Mouse (Mus musculus): ENCODE data around the gene Mgea5. TPM values are rescaled to one million over a fixed set of nuclear protein-coding genes. Genes with fewer than 3 reads are reported as not detected.

Gene Mgea5
- polyA plus RNA-seq (2015; fragmentation: Nextera tagmentation; extraction: Ambion mirVana), result 86.8 and 88.0 TPM in 2 replicates

GRCm38 (mm10) chr19:45783181-45783932 lies at the start of gene Mgea5:
Gene Mgea5 (minus strand): TSS chr19:45783837.
- Histone ChIP-seq H3K4me2 (peak within 1 kb of the TSS; percentile 82), H3K27me3 (no peaks in the 10 kb centered on the region), H3K4me1 (replicated peaks) (peaks cover 40% of the 10 kb centered on the region), H3K9me3 (no peaks in the 10 kb centered on the region), H3K4me3 (peak within 1 kb of the TSS; percentile 99), H3K9ac (peak within 1 kb of the TSS; percentile 100), H3K36me3 (peaks cover 13% of the 10 kb centered on the region), H3K27ac (peak within 1 kb of the TSS; percentile 99)
- peak; percentile 98 for ATAC-seq (ENCODE audit: low FRiP score)
- WGBS, result under 1% methylated on average over 53 of the region's 71 CpGs

GRCm38 (mm10) chr19:45830679-45831078 lies 47.0 kb upstream of the Mgea5 start:
- Histone ChIP-seq H3K9ac (no peak overlapping the region; the same call in 1 of the 2 replicates), H3K4me1 (replicated peaks) (peaks cover 8% of the 10 kb centered on the region), H3K27ac (no peak overlapping the region), H3K27me3 (no peaks in the 10 kb centered on the region), H3K36me3 (no peaks in the 10 kb centered on the region), H3K9me3 (no peaks in the 10 kb centered on the region), H3K4me3 (no peak overlapping the region), H3K4me2 (no peak overlapping the region)
- no peak for ATAC-seq (ENCODE audit: low FRiP score)
- WGBS, result 63% methylated on average over 2 of the region's 2 CpGs

GRCm38 (mm10) chr19:45827736-45828135 lies 44.1 kb upstream of the Mgea5 start:
- H3K4me3 ChIP-seq, result no peak overlapping the region
- H3K4me2 ChIP-seq, result no peak overlapping the region
- ATAC-seq (ENCODE audit: low FRiP score), result no peak
- no peaks in the 10 kb centered on the region for H3K4me1 ChIP-seq (replicated peaks)
- no peak overlapping the region for H3K27ac ChIP-seq
- H3K36me3 ChIP-seq, result no peaks in the 10 kb centered on the region
- no peak overlapping the region for H3K9ac ChIP-seq
- H3K9me3 ChIP-seq, result no peaks in the 10 kb centered on the region
- H3K27me3 ChIP-seq, result no peaks in the 10 kb centered on the region
- WGBS, result 99% methylated on average over 3 of the region's 3 CpGs

- H3K27me3 ChIP-seq, result no peaks in the 10 kb centered on the region
- no peaks in the 10 kb centered on the region for H3K4me1 ChIP-seq (replicated peaks)
- no peak overlapping the region for H3K27ac ChIP-seq
- 90% methylated on average over 5 of the region's 5 CpGs for WGBS
- no peak overlapping the region for H3K4me3 ChIP-seq
- ATAC-seq (ENCODE audit: low FRiP score), result no peak
- H3K9me3 ChIP-seq, result no peaks in the 10 kb centered on the region
- H3K9ac ChIP-seq, result no peak overlapping the region
- H3K4me2 ChIP-seq, result no peak overlapping the region
- no peaks in the 10 kb centered on the region for H3K36me3 ChIP-seq
These were observed 43.5 kb upstream of the Mgea5 start for GRCm38 (mm10) chr19:45827125-45827524.

- Histone ChIP-seq H3K4me1 (replicated peaks) (peaks cover 8% of the 10 kb centered on the region), H3K4me2 (no peak overlapping the region), H3K9ac (no peak overlapping the region), H3K27me3 (no peaks in the 10 kb centered on the region), H3K9me3 (no peaks in the 10 kb centered on the region), H3K4me3 (no peak overlapping the region), H3K36me3 (no peaks in the 10 kb centered on the region), H3K27ac (no peak overlapping the region)
- no peak for ATAC-seq (ENCODE audit: low FRiP score)
- 86% methylated on average over 3 of the region's 3 CpGs for WGBS
These were observed 42.5 kb upstream of the Mgea5 start for GRCm38 (mm10) chr19:45826146-45826545.

GRCm38 (mm10) chr19:45821832-45822231 lies 38.2 kb upstream of the Mgea5 start:
- Histone ChIP-seq H3K9me3 (no peaks in the 10 kb centered on the region), H3K9ac (no peak overlapping the region), H3K4me3 (no peak overlapping the region), H3K36me3 (peaks cover 14% of the 10 kb centered on the region; the same call in 1 of the 2 replicates), H3K27ac (no peak overlapping the region), H3K4me1 (replicated peaks) (peaks cover 8% of the 10 kb centered on the region), H3K4me2 (no peak overlapping the region), H3K27me3 (0 out of 2 replicates have a peak, but pooled peaks cover 3% of the 10 kb centered on the region)
- no peak for ATAC-seq (ENCODE audit: low FRiP score)
- 64% methylated on average over 5 of the region's 5 CpGs for WGBS

GRCm38 (mm10) chr19:45817816-45818490 lies 34.3 kb upstream of the Mgea5 start:
- Histone ChIP-seq H3K9ac (no peak overlapping the region), H3K27me3 (peaks cover 23% of the 10 kb centered on the region), H3K4me2 (no peak overlapping the region), H3K4me3 (no peak overlapping the region), H3K27ac (no peak overlapping the region), H3K9me3 (no peaks in the 10 kb centered on the region), H3K4me1 (replicated peaks) (peaks cover 33% of the 10 kb centered on the region), H3K36me3 (peaks cover 14% of the 10 kb centered on the region; the same call in 1 of the 2 replicates)
- ATAC-seq (ENCODE audit: low FRiP score), result no peak
- WGBS, result 77% methylated on average over 11 of the region's 11 CpGs

GRCm38 (mm10) chr19:45816727-45817126 lies 33.1 kb upstream of the Mgea5 start:
- H3K4me1 ChIP-seq (replicated peaks), result peaks cover 42% of the 10 kb centered on the region
- H3K4me2 ChIP-seq, result peak overlapping the region; percentile 87
- no peak overlapping the region for H3K9ac ChIP-seq
- no peaks in the 10 kb centered on the region for H3K9me3 ChIP-seq
- H3K27me3 ChIP-seq, result peaks cover 23% of the 10 kb centered on the region
- no peak overlapping the region for H3K27ac ChIP-seq
- no peak for ATAC-seq (ENCODE audit: low FRiP score)
- WGBS, result 23% methylated on average over 8 of the region's 8 CpGs
- no peak overlapping the region for H3K4me3 ChIP-seq
- peaks cover 14% of the 10 kb centered on the region; the same call in 1 of the 2 replicates for H3K36me3 ChIP-seq

- Histone ChIP-seq H3K4me2 (peak within 1 kb of the TSS; percentile 87), H3K27ac (no peak within 1 kb of the TSS), H3K27me3 (peaks cover 23% of the 10 kb centered on the region), H3K36me3 (peaks cover 14% of the 10 kb centered on the region; the same call in 1 of the 2 replicates), H3K9me3 (no peaks in the 10 kb centered on the region), H3K4me1 (replicated peaks) (peaks cover 46% of the 10 kb centered on the region), H3K4me3 (peak within 1 kb of the TSS; percentile 46), H3K9ac (peak within 1 kb of the TSS; percentile 75)
- peak; percentile 37 for ATAC-seq (ENCODE audit: low FRiP score)
- WGBS, result 0% methylated on average over 20 of the region's 29 CpGs
These were observed 32.3 kb upstream of the Mgea5 start, which contains the start of gene Kcnip2 for GRCm38 (mm10) chr19:45815831-45816405. Gene Kcnip2 (minus strand): TSS chr19:45816061.

GRCm38 (mm10) chr19:45815170-45815569 lies 31.5 kb upstream of the Mgea5 start:
- no peak for ATAC-seq (ENCODE audit: low FRiP score)
- Histone ChIP-seq H3K4me3 (peak overlapping the region; percentile 46), H3K4me1 (replicated peaks) (peaks cover 47% of the 10 kb centered on the region), H3K9ac (peak overlapping the region; percentile 75), H3K27ac (no peak overlapping the region), H3K4me2 (peak overlapping the region; percentile 87), H3K9me3 (no peaks in the 10 kb centered on the region), H3K27me3 (peaks cover 23% of the 10 kb centered on the region), H3K36me3 (peaks cover 14% of the 10 kb centered on the region; the same call in 1 of the 2 replicates)
- 63% methylated on average over 10 of the region's 10 CpGs for WGBS

- H3K36me3 ChIP-seq, result peaks cover 6% of the 10 kb centered on the region; the same call in 1 of the 2 replicates
- no peak overlapping the region for H3K9ac ChIP-seq
- no peak overlapping the region for H3K4me2 ChIP-seq
- no peak for ATAC-seq (ENCODE audit: low FRiP score)
- WGBS, result 15% methylated on average over 11 of the region's 12 CpGs
- H3K27ac ChIP-seq, result no peak overlapping the region
- peaks cover 23% of the 10 kb centered on the region for H3K27me3 ChIP-seq
- H3K4me3 ChIP-seq, result no peak overlapping the region
- H3K4me1 ChIP-seq (replicated peaks), result peaks cover 47% of the 10 kb centered on the region
- H3K9me3 ChIP-seq, result no peaks in the 10 kb centered on the region
These were observed 30.2 kb upstream of the Mgea5 start for GRCm38 (mm10) chr19:45813801-45814200.

GRCm38 (mm10) chr19:45813263-45813662 lies 29.6 kb upstream of the Mgea5 start:
- Histone ChIP-seq H3K27ac (no peak overlapping the region), H3K4me3 (no peak overlapping the region), H3K9ac (no peak overlapping the region), H3K27me3 (peaks cover 23% of the 10 kb centered on the region), H3K9me3 (no peaks in the 10 kb centered on the region), H3K4me2 (peak overlapping the region; percentile 71), H3K4me1 (replicated peaks) (peaks cover 47% of the 10 kb centered on the region), H3K36me3 (peaks cover under 1% of the 10 kb centered on the region; the same call in 1 of the 2 replicates)
- 0 out of 2 replicates have a peak, but pooled peaks have one; percentile 8 for ATAC-seq (ENCODE audit: low FRiP score)
- 4% methylated on average over 11 of the region's 11 CpGs for WGBS
